Mouse (Mus musculus) adrenal gland, adult (tissue): ENCODE measurements around the gene Olfr597.
"Not testable (repeated sequence)": the region's sequence is repeated elsewhere in the genome, so short reads cannot be mapped to it uniquely, and the experiment has no call there.

Experiments
- DNase-seq, 2 experiments: peaks; one replicate each; pipeline ENCODE4 v3.0.0; 2022 to 2023; ENCODE audit warnings: low spot score in 1 of 2; ENCODE audit not compliant: inconsistent age in 2 of 2

Gene Olfr597

DNA sequence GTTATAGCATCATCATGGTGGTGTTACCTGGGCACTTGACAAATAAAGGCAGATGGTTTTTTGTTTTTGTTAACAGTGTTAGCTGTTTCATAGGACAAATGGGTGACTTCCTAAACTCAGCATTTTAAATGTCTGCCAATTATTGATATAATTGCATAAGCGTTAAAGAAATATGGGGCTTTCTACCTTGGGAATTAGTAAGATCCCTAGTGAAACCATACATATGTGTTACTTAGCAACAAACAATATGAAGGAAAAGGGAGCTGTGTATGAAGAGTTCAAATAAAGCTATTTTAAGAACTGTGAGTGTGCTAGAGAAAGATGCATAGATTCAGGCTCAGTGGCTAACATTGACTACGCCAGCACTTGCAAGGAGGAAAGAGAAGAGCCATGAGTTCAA is at the start of gene Olfr597:
Gene Olfr597 (plus strand): TSS at position 301 of the 400 bp plus-strand sequence.
- not testable (repeated sequence) for DNase-seq

DNA sequence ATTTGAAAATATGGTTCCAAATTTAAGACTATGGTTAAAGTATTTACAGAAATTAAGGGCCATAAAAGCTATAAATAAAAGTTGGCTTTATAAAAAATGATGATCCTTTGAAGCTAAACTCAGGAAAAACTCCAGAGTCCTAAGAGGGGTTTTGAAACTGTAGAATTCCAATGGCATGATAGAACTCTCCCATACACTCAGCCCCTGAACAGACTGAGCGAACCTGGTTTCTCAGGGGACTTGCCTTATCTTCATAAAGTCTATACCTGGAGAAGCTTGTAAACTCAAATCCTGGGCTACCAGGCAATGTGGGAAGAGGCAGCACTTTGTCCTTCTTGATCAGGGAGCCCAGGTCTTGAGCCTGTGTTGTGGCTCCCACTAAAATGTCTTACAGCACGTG is 10.8 kb upstream of the Olfr597 start, which contains the start of gene Olfr596:
Gene Olfr596 (plus strand): TSS at position 301 of the 400 bp plus-strand sequence.
- not testable (repeated sequence) for DNase-seq

DNA sequence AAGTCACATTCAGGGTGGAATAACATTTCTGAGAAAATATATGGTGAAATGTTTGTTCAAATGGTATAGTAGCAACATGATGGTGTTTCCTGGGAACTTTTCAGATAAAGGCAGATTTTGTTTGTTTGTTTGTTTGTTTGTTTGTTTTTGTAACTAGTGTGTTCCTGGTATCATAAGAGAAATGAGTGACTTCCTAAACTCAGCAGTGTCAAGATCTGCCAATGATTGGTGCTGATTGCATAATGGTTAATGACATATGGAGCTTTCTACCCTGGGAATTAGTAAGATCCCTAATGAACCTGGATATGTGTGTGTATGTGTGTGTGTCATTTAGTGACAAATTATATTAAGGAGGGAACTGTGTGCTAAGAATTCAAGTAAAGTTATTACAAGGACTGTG is 7.2 kb downstream of the Olfr597 start, which contains the start of gene Olfr598:
Gene Olfr598 (plus strand): TSS at position 301 of the 400 bp plus-strand sequence.
- no peak for DNase-seq

DNA sequence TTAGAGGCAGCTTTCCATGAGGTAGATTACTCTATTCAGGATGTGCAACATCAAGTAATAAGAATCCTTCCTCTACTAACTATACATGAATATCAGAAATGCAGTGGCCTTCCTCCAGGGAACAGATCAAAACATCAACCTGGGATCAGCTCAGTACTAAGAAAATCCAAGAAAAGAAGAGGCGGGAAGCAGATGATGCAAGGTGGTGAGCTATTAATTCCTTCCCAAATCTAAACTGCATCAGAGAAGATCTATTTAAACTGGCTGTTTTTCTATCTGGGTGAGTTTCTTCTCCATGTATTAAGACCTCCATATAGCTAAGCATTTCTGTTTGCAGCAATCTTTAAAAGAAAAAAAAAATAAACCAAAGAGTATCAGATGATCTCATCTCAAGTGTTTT is 19.5 kb downstream of the Olfr597 start, which contains the start of gene Olfr599:
Gene Olfr599 (plus strand): TSS at position 301 of the 400 bp plus-strand sequence.
- DNase-seq, result no peak

DNA sequence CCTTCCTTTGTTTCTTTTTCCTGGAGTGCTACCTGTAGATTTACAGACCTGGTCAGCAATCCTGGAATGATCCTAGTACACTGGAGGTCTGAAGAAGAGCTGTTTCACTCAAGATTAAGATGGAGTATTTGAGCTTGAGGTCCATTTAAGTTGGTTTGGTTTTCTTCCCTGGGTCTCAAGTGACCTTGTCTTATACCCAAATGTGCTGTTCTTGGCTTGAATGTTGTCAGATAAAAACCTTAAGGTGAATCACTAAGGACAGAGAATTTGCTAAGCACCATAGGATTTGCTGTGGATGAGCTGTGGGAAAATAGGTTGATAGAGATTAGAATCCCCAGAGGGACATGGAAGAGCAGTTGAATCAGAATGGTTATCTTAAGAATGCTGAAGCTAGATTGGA is 33.5 kb downstream of the Olfr597 start, which contains the start of gene Olfr600:
Gene Olfr600 (minus strand): TSS at position 101 of the 400 bp plus-strand sequence.
- no peak for DNase-seq

DNA sequence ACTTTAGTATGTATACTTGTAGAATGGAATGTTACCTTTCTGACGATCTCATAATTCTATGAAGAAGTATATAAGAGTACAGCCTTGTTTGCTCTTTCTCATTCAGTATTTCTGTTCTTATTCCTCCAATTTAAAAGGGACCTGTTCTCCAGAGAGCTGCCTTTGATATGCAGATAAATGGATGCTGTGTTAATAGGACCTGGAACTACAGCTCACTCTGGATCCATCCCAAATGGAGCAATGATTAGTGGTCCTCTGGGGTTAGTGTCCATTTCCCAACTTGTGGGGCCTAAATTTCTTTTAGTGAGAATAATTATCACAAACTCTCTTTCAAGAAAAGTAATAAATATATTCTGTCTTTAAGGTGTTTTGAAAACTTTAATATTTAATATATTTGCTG is 46.4 kb downstream of the Olfr597 start, which contains the start of gene Olfr601:
Gene Olfr601 (minus strand): TSS at position 101 of the 400 bp plus-strand sequence.
- DNase-seq, result no peak
